Mouse (Mus musculus) embryonic facial prominence, embryonic 14.5 days (tissue): ENCODE data around the gene Tnfaip8l1. TPM values are rescaled to one million over a fixed set of nuclear protein-coding genes. Genes with fewer than 3 reads are reported as not detected.

Experiments
- ATAC-seq: fragments of 200-750 bp; cut with Nextera tagmentation; 2 replicates; pipeline ENCODE4 v1.8.0; 2017; ENCODE audit warnings: low read depth, moderate number of reproducible peaks, moderate TSS enrichment
- DNase-seq: peaks from one replicate; pipeline ENCODE4 v3.0.0-alpha.2; 2015; ENCODE audit warnings: low spot score
- H3K27ac ChIP-seq: fragments of 300-500 bp; sonication (generic); replicated peaks from 2 replicates; pipeline ENCODE4 v1.5.1; 2014; ENCODE audit warnings: low read depth, mild to moderate bottlenecking, low read length, moderate library complexity
- H3K27me3 ChIP-seq: fragments of 300-500 bp; sonication (generic); replicated peaks from 2 replicates; pipeline ENCODE4 v1.6.1; 2014; ENCODE audit warnings: low read length; ENCODE audit not compliant: control insufficient read depth, insufficient read depth
- H3K36me3 ChIP-seq: fragments of 300-500 bp; sonication (generic); 2 replicates; pipeline ENCODE4 v1.6.1; 2014; ENCODE audit warnings: low read length, mixed read lengths; ENCODE audit not compliant: control insufficient read depth, insufficient read depth
- H3K4me1 ChIP-seq: fragments of 300-500 bp; sonication (generic); 2 replicates; pipeline ENCODE4 v1.6.1; 2014; ENCODE audit warnings: antibody characterized with exemption, low read length; ENCODE audit not compliant: control insufficient read depth, insufficient read depth
- H3K4me2 ChIP-seq: fragments of 300-500 bp; sonication (generic); 2 replicates; pipeline ENCODE4 v1.6.1; 2014; ENCODE audit warnings: low read depth, mild to moderate bottlenecking, low read length, moderate library complexity, mixed read lengths
- H3K4me3 ChIP-seq: fragments of 300-500 bp; sonication (generic); 2 replicates; pipeline ENCODE4 v1.5.1; 2014; ENCODE audit warnings: low read depth, mild to moderate bottlenecking, low read length
- H3K9ac ChIP-seq: fragments of 300-500 bp; sonication (generic); 2 replicates; pipeline ENCODE4 v1.6.1; 2014; ENCODE audit warnings: low read depth, mild to moderate bottlenecking, low read length, moderate library complexity, mixed read lengths
- H3K9me3 ChIP-seq: fragments of 300-500 bp; sonication (generic); 2 replicates; pipeline ENCODE4 v1.6.1; 2016; ENCODE audit warnings: low read length; ENCODE audit not compliant: control insufficient read depth
- WGBS: fragments of 180-500 bp; shearing (Covaris S2); extraction: QIAGEN DNeasy Blood & Tissue Kit; methylation state at CpG from one replicate; pipeline ENCODE4 v1.1.7; 2014; 5-methylcytosine and 5-hydroxymethylcytosine counted together
- polyA plus RNA-seq: library from polyadenylated mRNA; unstranded; fragments of >200 nt; fragmentation: Nextera tagmentation; extraction: Ambion mirVana; gene quantifications from 2 replicates; pipeline ENCODE4 v1.2.1, GENCODE M21; 2014

Gene Tnfaip8l1
- polyA plus RNA-seq, 1 experiment from 2014 or later = 10.2 TPM

GRCm38 (mm10) chr17:56144546-56144945 is 17.7 kb upstream of the Tnfaip8l1 start:
- Histone ChIP-seq H3K9ac (no peak overlapping the region), H3K4me2 (no peak overlapping the region), H3K27me3 (peaks cover 67% of the 10 kb centered on the region), H3K27ac (no peak overlapping the region), H3K4me1 (peaks cover 6% of the 10 kb centered on the region), H3K9me3 (no peaks in the 10 kb centered on the region), H3K4me3 (no peak overlapping the region), H3K36me3 (no peaks in the 10 kb centered on the region)
- DNase-seq = no peak
- WGBS = 78% methylated on average over 9 of the region's 9 CpGs
- ATAC-seq = no peak

GRCm38 (mm10) chr17:56146131-56146530 is 16.1 kb upstream of the Tnfaip8l1 start:
- Histone ChIP-seq H3K4me3 (no peak overlapping the region), H3K4me2 (no peak overlapping the region), H3K9me3 (no peaks in the 10 kb centered on the region), H3K36me3 (no peaks in the 10 kb centered on the region), H3K27me3 (peaks cover 63% of the 10 kb centered on the region), H3K4me1 (peaks cover 4% of the 10 kb centered on the region), H3K27ac (no peak overlapping the region), H3K9ac (no peak overlapping the region)
- 11% methylated on average over 9 of the region's 9 CpGs for WGBS
- ATAC-seq (no peak), DNase-seq (no peak)

- no peaks in the 10 kb centered on the region for H3K4me1 ChIP-seq
- H3K9me3 ChIP-seq = no peaks in the 10 kb centered on the region
- H3K27ac ChIP-seq = no peak overlapping the region
- H3K4me2 ChIP-seq = no peak overlapping the region
- H3K27me3 ChIP-seq = peaks cover 50% of the 10 kb centered on the region
- WGBS = 56% methylated on average over 12 of the region's 12 CpGs
- no peaks in the 10 kb centered on the region for H3K36me3 ChIP-seq
- DNase-seq (peak; percentile 63), ATAC-seq (peak; percentile 69; the same call in 1 of the 2 replicates)
- no peak overlapping the region for H3K4me3 ChIP-seq
- H3K9ac ChIP-seq = no peak overlapping the region
These were observed 14.9 kb upstream of the Tnfaip8l1 start for GRCm38 (mm10) chr17:56147420-56147819.

- no peak overlapping the region for H3K9ac ChIP-seq
- H3K9me3 ChIP-seq = no peaks in the 10 kb centered on the region
- no peaks in the 10 kb centered on the region for H3K36me3 ChIP-seq
- ATAC-seq = no peak
- no peak overlapping the region for H3K27ac ChIP-seq
- peaks cover 49% of the 10 kb centered on the region for H3K27me3 ChIP-seq
- no peaks in the 10 kb centered on the region for H3K4me1 ChIP-seq
- WGBS = 25% methylated on average over 9 of the region's 9 CpGs
- H3K4me3 ChIP-seq = peak overlapping the region; percentile 17
- peak overlapping the region; percentile 40; the same call in 1 of the 2 replicates for H3K4me2 ChIP-seq
- no peak for DNase-seq
These were observed 14.0 kb upstream of the Tnfaip8l1 start for GRCm38 (mm10) chr17:56148280-56148679.

- Histone ChIP-seq H3K27ac (no peak overlapping the region), H3K9me3 (no peaks in the 10 kb centered on the region), H3K4me3 (peak overlapping the region; percentile 17), H3K9ac (peak overlapping the region; percentile 15; the same call in 1 of the 2 replicates), H3K4me1 (no peaks in the 10 kb centered on the region), H3K4me2 (peak overlapping the region; percentile 40), H3K27me3 (peaks cover 47% of the 10 kb centered on the region), H3K36me3 (no peaks in the 10 kb centered on the region)
- DNase-seq (no peak), ATAC-seq (peak; percentile 51)
- WGBS = 4% methylated on average over 21 of the region's 30 CpGs
These were observed 13.3 kb upstream of the Tnfaip8l1 start for GRCm38 (mm10) chr17:56148790-56149618.

GRCm38 (mm10) chr17:56149897-56150296 is 12.4 kb upstream of the Tnfaip8l1 start:
- DNase-seq = no peak
- no peak overlapping the region for H3K4me2 ChIP-seq
- no peak overlapping the region for H3K9ac ChIP-seq
- no peaks in the 10 kb centered on the region for H3K9me3 ChIP-seq
- H3K27ac ChIP-seq = no peak overlapping the region
- H3K36me3 ChIP-seq = no peaks in the 10 kb centered on the region
- no peak overlapping the region for H3K4me3 ChIP-seq
- H3K4me1 ChIP-seq = no peaks in the 10 kb centered on the region
- H3K27me3 ChIP-seq = peaks cover 44% of the 10 kb centered on the region
- 23% methylated on average over 2 of the region's 2 CpGs for WGBS
- no peak for ATAC-seq

GRCm38 (mm10) chr17:56153643-56154042 is 8.6 kb upstream of the Tnfaip8l1 start:
- no peaks in the 10 kb centered on the region for H3K36me3 ChIP-seq
- no peak overlapping the region for H3K4me3 ChIP-seq
- no peak overlapping the region for H3K4me2 ChIP-seq
- peak; percentile 67 for DNase-seq
- H3K4me1 ChIP-seq = no peaks in the 10 kb centered on the region
- H3K27me3 ChIP-seq = peaks cover 32% of the 10 kb centered on the region
- H3K9me3 ChIP-seq = no peaks in the 10 kb centered on the region
- 38% methylated on average over 7 of the region's 9 CpGs for WGBS
- no peak overlapping the region for H3K9ac ChIP-seq
- ATAC-seq = peak; percentile 22; the same call in 1 of the 2 replicates
- no peak overlapping the region for H3K27ac ChIP-seq

- Histone ChIP-seq H3K27me3 (peaks cover 11% of the 10 kb centered on the region), H3K9ac (0 out of 2 replicates have a peak overlapping the region, but pooled peaks have one; percentile 1), H3K4me2 (no peak overlapping the region), H3K4me1 (0 out of 2 replicates have a peak, but pooled peaks cover 6% of the 10 kb centered on the region), H3K27ac (no peak overlapping the region), H3K4me3 (no peak overlapping the region), H3K9me3 (no peaks in the 10 kb centered on the region), H3K36me3 (no peaks in the 10 kb centered on the region)
- DNase-seq = peak; percentile 69
- no peak for ATAC-seq
- under 1% methylated on average over 9 of the region's 9 CpGs for WGBS
These were observed 2.5 kb upstream of the Tnfaip8l1 start for GRCm38 (mm10) chr17:56159729-56160128.
